Mouse (Mus musculus): ENCODE measurements at regions not wholly inside any gene's neighbourhood (a gene's known extent, or its start where the extent isn't known, plus 50 kb on each side); places are given as distances from the start of the nearest gene placed in this dataset.

GRCm38 (mm10) chr3:60311178-60311577 lies 161.5 kb upstream of the Mbnl1 start:
- DNase-seq (ENCODE audit: low spot score): no peak

DNA sequence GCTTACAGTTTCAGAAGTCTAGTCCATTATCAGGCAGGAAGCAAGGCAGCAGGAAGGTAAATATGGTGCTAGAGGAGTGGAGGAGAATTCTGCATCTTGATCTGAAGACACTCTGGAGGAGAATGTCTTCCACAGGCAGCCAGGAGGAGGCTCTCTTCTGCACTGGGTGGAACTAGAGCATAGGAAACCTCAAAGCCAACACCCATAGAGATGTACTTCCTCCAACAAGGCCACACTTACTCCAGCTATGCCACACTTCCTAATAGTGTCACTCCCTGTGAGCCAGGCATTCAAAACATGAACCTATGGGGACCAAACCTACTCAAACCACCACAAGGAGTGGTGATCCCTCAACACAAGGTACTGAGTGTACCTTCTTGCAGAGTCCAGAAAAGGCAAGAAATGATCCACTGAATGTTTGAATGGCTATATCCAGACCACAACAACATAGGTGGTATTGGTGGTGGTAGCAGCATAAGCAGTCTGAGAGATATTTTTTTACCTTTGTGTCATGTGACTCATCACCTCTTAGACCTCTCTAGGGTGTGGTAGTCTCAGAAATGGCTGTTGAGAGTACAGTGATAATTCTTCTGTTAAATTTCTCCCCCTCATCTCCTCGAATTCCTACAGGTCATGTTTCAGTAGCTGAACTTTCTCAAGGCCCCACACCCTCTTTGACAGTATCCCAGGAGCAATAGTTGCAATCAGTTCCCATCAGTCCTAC lies 152.3 kb upstream of the Mbnl1 start:
- no peak for DNase-seq (ENCODE audit: low spot score)

DNA sequence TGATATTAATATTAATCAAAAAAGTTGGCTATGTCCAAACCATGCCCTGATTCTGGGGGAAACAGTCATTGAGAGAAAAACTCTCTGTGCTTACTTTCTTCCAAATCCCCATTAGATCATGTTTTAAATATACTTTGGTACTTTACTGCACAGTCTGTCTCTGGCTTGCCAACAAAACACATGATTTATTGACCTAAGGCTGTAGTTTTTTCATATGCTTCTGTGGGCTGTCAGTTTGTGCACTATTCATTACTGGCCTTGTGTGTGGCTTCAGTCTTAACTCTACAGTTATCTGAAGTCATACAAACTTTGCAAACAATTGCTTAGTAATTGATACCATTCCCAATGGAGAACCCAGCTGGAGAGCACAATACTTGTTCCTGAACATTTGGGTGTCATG lies 149.1 kb upstream of the Mbnl1 start:
- DNase-seq (ENCODE audit: low spot score): no peak

- DNase-seq (ENCODE audit: low spot score): no peak
These were observed 148.2 kb upstream of the Mbnl1 start for GRCm38 (mm10) chr3:60324416-60324815.

- no peak for DNase-seq (ENCODE audit: low spot score)
These were observed 147.7 kb upstream of the Mbnl1 start for GRCm38 (mm10) chr3:60324969-60325368.

GRCm38 (mm10) chr3:60332460-60332859 lies 140.2 kb upstream of the Mbnl1 start:
- DNase-seq (ENCODE audit: low spot score): no peak

GRCm38 (mm10) chr3:60333669-60334068 lies 139.0 kb upstream of the Mbnl1 start:
- DNase-seq (ENCODE audit: low spot score): no peak

- no peak for DNase-seq (ENCODE audit: low spot score)
These were observed 138.5 kb upstream of the Mbnl1 start for GRCm38 (mm10) chr3:60334133-60334532.

DNA sequence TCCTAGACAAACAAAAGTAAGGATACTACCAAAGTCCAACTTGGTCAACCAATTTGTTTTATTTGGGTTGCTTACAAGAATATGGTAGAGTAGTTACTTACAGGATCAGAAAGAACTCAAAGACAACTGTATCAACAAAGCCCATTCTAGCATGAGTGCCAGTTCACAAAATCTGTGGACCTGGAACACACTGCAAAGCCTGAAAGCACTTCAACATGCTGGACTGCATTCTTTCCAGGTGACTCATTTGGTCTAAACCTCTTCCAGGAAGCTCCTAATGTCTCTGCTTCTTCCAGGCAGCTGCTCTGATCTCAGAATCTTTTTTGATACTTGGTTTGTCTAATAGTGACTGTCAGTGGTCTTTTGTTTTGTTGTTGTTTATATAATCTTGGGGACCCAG lies 126.2 kb upstream of the Mbnl1 start:
- no peak for DNase-seq (ENCODE audit: low spot score)

- DNase-seq (ENCODE audit: low spot score): no peak
These were observed 125.6 kb upstream of the Mbnl1 start for GRCm38 (mm10) chr3:60347049-60347448.

- DNase-seq (ENCODE audit: low spot score): no peak
These were observed 101.3 kb upstream of the Mbnl1 start for GRCm38 (mm10) chr3:60371176-60371965.

DNA sequence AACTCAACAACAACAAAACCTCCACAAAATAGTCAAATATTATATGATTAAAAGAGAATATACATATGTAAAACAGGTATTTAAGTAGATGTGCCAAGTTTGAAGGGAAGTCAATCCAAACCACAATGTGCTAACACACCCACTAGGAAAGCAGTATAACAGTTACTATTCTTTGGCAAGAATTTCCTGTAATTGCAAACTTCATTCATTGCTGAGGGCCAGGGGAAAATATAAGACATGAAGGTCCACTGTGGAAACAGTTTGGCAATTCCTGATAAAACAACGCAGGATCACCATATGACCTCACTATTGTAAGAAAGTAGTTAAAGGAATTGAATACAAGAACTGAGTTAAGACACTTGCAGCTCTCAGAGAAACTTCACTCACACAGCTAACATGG lies 99.0 kb upstream of the Mbnl1 start:
- DNase-seq (ENCODE audit: low spot score): no peak

DNA sequence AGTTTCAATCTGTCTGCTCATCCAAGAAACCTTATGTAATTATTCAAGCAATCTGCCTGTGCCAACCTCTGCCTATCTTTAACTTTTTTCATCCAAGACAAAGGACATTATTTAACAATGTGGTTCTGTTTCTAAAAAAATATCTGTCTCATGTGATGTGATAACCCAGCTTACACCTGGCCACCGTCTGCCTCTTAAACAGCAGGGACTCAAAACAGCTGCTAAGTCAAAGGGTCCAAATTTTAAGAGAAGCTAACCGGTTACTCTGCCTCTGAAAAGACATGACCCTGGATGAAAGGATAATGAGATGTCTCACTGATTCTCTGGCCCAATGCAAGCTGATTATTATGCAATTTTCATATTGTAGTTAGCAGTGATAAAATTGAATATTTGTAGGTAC lies 84.0 kb upstream of the Mbnl1 start:
- DNase-seq (ENCODE audit: low spot score): no peak

GRCm38 (mm10) chr3:60389032-60389431 lies 83.6 kb upstream of the Mbnl1 start:
- no peak for DNase-seq (ENCODE audit: low spot score)

- no peak for DNase-seq (ENCODE audit: low spot score)
These were observed 77.3 kb upstream of the Mbnl1 start for GRCm38 (mm10) chr3:60395299-60395698.

DNA sequence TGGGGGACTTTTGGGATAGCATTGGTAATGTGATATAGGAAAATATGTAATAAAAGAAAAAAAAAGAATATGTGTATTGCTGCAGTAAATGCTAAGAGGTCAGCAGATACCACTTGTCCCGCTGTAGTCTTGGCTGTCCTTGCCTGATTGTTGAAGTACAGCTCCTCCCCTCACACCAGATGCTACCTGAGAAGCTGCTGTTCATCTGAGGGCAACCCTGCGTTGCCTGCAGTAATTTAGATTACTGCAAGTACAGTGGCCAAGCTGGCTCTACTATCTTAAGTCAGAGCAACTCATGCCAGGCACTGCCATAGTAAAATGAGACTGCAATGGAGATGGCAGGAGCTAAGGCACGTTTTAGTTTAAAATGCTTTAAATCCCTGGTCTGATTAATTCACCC lies 75.7 kb upstream of the Mbnl1 start:
- DNase-seq (ENCODE audit: low spot score): no peak

DNA sequence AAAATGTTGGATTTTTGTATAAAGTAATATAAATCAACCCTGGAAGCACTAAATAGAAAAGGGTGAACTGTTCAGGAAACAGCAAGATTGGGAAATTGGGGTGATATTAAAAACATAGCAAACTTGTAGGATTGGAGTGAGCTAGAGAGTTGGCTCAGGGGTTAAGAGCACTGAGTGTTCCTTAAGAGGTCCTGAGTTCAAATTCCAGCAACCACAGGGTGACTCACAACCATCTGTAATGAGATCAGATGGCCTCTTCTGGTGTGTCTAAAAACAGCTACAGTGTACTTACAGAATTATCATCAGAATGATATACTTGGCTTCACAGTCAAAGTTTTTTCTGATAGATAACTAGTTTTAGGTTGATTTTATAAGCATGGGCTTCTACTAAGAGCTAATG lies 73.8 kb upstream of the Mbnl1 start:
- DNase-seq (ENCODE audit: low spot score): no peak

DNA sequence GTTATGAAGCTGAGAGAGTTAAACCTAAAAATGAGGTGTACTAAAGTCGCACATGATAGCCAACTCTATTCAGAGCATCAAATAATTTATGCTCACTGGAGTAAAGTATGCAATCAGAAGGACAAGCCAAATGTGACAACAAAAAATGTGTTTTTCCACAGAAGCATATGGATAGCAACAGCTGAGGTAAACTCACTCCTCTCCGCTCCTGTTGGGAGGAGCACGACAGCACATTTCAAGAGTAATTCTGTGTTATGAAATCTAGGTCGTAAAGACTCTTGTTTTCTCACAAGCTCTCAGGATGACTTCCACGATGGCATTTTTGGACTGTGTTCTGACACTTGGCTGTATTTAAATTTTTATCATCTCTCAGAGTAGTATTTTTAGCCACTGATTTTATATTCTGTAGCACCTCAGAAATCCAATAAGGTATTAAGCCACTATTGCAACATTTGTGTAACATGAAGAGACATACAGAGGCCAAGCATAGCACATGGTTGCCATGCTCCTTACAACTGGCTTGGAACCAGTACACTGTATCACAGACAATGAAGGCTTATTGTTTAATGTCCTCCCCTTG lies 70.3 kb upstream of the Mbnl1 start:
- DNase-seq (ENCODE audit: low spot score): no peak

DNA sequence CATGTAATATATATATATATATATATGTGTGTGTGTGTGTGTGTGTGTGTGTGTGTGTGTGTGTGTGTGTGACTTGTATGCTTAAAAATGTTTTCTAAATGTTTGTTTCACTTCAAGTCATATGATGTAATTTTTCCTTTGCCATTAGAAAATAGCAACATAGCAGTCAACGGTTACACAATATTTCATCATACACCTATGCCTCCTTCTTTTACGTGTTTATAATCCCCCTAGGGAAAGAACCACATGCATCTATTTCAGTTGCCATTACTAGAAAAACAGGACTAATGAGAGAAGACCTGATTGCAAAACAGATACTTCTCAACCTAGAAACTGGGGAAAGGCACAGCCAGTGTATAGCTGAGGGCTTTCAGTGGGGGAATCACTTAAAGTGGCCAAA lies 65.2 kb upstream of the Mbnl1 start:
- no peak for DNase-seq (ENCODE audit: low spot score)

- DNase-seq (ENCODE audit: low spot score): no peak
These were observed 64.7 kb upstream of the Mbnl1 start for GRCm38 (mm10) chr3:60407906-60408305.

- DNase-seq (ENCODE audit: low spot score): peak; percentile 14
These were observed 63.9 kb upstream of the Mbnl1 start for GRCm38 (mm10) chr3:60408553-60409282.

- DNase-seq (ENCODE audit: low spot score): no peak
These were observed 63.4 kb upstream of the Mbnl1 start for GRCm38 (mm10) chr3:60409283-60409633.

DNA sequence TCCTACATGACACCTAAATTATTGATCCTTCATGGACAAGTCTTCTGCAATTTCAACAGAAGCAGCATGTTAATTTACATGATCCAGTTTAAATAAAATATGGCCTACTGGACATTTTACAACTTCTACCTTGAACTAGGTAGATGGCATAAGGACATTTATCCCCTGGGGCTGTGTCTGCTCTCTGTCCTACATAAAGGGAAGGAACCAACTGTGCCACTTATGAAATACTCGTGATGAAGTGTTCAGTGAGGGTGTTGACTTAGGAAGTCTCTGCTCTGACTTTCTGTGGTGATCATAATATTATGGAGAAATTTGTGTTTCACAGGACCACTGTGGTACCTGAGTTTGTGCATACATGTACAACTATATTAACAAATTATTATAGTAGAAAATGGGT lies 60.9 kb upstream of the Mbnl1 start:
- no peak for DNase-seq (ENCODE audit: low spot score)

All from layer of hippocampus, adult 11-12 months (tissue).